Mouse (Mus musculus) fibroblast of lung, adult 2 months (primary cell): ENCODE results near the gene Sp2.

Experiments
- DNase-seq: peaks from one replicate; pipeline ENCODE4 v3.0.0-alpha.2; 2011; ENCODE audit warnings: low read depth

Sp2 gene

DNA sequence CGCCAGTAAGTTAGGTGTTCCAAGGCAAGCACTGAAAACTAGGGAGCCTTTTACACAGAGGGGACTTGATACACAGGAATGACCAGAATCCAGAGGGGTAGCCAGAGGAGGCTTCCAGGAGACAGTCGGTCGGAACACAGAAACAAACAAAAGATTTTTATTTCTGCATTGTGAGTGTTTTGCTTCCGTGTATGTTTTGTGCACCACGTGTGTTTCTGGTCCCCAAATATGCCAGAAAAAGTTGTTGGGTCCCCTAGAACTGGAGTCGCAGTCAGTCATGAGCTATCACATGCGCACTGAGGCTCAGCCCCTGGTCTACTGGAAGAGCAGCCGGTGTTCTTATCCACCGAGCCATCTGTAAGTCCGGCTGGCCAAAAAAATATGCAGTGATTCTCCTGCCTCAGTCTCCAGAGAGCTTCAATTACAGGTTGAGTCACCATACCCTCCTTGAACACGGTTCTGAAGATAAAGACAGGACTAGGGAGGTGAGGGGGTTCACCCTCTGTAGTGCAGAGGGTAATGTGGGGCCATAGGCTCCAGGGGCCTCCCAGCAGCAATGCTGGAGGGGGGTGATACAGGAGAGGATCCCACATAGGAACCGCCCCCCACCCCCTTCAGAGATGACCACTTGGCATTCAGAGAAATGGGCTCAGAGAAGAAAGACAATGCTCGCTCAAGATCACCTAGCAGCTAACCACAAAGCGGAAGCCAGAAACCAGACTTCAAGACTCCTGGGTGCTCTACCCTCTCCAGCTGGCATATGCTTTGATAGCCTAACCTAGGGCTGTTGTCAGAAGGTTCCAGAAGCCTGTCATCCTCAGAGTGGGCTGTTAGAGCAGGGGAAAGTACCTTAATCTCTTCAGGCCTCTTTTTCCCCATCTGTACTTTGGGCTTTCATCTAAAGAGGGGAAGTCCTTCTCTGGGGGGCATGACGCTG, 13.3 kb upstream of the Sp2 start:
- no peak for DNase-seq

DNA sequence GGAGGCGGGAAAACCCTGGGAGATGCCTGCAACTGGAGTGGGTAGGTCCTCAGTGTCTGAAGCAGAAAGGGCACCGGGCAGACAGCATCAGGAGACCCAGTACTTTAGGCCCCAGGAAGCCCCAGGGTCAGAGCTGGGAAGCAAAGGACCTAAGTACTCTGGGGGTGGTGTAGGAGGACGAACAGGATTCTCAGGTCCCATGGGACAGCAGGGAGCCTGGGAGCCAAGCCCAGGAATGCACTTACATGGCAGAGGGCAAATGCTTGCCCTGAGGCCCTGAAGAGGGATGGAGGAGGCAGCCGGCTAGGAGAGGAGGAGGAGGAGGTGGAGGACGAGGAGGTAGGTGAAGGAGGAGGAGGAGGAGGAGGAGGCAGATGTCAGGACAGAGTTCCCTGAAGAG, 12.3 kb upstream of the Sp2 start:
- no peak for DNase-seq

DNA sequence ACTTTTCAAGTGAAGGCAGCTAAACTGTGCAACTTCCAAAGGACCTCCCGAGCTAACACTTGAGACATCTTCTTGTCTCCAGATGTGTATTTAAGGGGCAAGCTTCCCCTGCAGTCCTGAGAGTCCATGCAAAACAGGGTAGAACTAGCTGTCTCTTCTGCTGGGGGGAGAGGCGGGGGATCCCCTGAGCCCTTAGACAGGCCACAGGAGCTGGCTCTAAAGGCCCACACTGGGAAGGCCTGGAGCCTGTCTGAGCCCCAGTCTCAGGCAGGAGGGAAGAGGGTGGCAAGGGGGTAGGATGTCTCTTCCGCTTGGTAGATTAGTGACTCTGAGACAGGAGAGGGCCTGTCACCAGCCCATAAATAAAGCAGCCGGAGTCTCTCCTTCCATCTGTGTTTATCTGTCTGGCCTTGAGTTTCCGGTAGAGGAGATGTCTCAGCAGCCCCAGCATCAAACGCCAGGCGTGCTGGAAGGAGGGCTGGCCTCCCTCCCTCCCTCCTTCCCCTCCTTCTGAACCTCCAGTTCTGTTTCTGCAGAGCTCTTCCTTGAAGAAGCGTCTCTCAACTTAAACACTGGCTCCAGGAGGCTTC, 10.1 kb upstream of the Sp2 start:
- no peak for DNase-seq

DNA sequence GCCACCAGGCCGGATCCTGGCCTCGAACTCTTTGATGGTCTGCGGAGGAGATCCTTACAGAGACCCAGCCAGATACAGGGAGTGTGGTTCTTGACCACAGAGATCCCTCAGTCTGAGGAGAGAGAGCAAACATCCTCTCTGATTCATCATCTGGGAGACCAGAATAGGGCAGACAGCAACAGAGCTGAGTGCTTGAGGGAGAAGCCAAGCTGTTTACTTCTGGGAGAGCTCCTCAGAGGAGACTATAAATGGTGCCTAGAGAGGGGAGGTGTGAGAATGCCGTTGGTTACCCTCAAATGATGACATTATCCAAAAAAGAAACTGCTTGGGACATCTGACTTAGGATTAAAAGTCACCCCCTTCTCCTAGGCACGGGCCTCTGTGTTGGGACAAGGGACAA, 8.7 kb upstream of the Sp2 start:
- no peak for DNase-seq

DNA sequence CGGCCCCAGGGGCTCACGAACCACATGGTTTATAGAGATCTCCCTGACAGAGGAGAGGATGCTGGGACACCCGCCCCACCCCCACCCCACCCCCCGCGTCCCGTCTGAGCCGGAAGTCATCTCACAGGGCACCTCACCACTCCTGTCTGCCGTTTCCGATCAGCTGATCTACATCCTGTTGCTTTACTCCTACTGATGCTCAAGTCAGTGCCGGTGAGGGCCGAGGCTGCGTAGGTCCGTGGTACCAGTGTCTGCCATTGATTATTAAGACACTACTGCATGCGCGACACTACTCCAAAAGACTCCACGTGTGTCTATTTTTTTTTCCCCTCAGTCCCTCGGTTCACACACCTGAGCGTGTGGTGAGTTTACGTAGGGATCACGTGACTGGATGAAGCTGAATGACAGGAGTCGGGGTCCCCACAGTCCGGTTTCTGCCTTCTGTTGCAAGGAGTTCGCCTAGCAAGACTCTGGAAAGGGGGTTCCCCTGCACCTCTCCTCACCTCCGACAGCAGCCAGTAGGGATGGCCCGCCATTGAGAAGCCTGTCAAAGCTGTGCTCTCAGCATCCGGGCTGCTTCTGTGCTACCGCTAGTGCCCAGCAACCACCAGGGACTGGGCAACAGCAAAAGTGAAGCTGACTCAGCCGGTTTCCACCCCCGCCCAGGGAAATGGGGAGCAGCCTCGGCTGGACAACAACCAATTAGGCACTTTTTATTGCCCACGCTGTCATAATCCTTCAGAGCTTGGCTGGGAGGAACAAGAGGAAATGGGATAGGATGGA, 5.3 kb upstream of the Sp2 start:
- DNase-seq, result no peak

DNA sequence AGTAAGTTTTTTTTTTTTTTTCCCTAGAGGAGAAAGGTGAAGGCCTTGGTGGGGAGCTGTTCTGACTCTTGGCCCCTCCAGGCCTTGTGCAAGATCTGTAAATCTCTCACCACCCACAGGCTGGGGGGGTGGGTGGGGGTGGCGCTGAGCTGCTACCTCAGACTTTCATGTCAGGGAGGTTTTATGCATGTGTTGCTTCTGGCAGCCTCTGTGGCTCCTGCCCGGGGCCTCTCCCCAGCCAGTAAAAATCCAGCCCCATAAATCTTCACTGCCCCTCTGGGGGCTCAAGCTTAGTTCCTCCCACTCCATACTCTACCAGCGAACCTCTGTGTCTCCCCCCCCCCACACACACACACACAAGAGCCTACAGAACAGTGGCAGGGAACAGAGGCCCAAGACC, 3.7 kb upstream of the Sp2 start:
- DNase-seq, result no peak

DNA sequence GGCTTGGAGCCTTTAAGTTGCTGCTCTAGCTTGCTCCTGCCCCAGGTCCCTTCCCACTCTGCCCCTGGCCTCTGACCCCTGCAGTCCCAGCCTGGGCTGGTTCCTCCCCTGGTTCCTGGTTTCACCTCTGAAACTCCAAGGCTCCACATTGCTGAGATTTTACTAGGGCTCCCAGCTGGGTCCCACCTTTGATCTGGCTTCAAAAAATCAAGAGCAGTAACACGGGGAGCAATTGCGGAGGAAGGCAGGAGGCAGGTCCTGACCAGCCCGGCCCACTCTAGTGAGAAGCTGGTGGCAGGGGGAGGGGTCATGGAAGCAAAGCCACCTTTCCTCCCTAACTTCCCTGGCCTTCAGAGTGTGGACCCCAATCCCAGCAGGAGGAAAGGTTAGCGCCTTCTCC, 2.1 kb upstream of the Sp2 start:
- no peak for DNase-seq

DNA sequence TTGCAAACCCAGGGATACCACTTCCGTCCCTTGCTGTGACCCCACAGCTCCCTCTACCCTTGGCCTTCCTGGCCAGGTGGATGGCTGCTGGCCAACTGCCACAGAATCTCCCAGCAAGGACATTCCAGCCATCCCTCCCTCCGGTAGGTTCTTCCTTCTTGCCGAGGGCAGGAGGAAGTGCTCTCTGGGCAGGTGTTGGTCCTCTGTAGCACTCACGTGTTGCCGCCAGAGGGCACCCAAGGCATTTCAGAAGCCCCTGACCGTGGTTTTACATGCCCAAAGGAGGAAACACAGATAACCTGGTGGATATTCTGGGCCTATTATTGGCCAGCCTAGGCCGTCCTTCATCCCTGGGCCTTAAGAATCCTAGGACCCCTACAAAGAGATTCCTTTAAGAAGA, 404 bp downstream of the Sp2 start:
- no peak for DNase-seq

DNA sequence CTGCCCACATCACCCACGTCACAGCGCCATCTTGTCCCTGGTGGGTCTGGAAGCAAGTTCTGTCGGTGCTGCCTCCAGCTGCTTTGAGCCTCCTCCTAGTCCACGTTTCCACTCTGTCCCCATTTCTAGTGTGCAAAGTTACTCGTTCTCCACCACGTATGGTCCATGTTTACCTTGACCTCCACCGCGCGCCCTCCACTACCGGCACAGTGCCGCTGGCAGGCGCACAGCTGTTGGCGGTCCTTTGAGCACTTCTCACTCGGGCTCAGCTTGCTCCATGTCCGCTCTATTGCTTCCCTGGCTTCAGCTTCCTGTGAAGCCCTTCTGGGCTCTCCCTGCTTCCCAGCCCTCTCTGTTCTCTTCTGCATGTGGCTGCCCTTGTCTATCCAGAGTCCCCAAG, 1.3 kb downstream of the Sp2 start:
- no peak for DNase-seq

DNA sequence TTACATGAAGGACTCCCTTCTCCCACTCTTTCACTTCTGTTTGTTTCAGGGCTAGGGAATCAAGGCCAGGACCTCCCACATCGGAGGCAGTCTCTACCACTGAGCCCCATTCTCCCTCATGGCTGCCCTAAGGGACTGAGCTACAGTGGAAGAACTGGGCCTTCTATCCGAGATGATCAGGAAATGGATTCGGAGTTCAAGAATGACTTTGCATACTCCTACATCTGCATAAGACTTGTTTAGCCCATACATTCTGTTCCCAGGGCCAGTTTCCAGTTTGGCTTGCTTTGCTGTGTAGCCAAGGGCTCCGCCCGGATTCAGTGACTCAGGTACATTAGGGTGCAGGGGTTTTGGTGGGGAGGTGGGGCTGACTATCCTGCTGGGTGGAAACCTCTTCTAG, 2.7 kb downstream of the Sp2 start:
- no peak for DNase-seq

DNA sequence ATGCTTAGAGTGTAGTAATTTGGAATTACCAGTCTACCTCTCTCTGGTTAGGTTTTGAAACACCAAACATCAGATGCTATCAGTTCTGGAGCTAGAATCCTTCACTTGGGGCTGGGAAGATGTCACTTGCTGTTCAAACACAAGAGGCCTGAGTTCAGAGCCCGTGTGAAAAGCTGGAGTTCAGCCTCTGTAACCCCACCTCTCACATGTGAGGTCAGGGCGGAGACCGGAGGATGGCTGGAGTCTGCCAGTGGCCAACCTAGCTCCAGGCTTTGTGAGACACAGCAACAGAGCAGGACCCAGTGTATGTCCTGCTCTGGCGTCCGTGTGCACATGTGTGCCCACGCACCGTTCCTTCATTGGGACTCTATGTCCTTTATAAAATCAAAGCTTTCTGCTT, 3.4 kb downstream of the Sp2 start:
- no peak for DNase-seq

DNA sequence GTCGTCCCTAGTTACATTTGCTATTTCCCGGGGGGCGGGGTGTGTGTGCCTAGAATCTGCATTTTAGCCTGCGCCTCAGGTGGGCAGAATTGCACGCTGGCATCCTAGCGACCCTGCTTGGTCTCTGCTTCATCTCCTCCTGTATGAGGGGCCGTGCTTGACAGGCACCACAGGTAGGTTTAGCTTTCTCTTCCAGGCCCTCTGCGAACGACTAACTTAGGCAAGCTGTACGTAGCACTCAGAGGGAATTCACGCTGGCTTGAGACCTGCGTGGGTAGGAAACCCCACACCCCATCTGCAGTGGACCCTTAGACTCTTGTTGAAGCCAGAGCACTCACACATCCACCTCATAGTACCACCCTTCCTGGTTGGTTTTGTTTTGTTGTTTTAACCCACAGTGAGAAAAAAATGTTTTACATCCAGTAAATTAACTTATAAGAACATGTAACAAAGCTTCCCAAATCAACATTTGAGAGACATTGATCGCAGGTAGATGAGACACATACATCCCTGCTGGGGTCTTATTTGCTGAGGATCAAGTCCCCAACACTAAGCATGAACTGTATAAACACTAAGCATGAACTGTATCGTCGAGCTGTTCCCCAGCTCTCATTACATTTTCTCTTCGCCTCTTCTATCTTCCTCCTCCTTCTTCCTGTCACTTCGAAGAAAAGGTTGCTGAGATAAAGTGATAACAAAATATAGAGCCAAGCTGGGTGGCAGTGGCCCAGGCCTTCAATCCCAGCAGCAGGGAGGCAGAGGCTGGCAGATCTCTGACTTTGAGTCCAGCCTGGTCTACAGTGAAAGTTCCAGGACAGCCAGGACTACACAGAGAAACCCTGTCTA, 4.1 kb downstream of the Sp2 start:
- DNase-seq, result no peak

DNA sequence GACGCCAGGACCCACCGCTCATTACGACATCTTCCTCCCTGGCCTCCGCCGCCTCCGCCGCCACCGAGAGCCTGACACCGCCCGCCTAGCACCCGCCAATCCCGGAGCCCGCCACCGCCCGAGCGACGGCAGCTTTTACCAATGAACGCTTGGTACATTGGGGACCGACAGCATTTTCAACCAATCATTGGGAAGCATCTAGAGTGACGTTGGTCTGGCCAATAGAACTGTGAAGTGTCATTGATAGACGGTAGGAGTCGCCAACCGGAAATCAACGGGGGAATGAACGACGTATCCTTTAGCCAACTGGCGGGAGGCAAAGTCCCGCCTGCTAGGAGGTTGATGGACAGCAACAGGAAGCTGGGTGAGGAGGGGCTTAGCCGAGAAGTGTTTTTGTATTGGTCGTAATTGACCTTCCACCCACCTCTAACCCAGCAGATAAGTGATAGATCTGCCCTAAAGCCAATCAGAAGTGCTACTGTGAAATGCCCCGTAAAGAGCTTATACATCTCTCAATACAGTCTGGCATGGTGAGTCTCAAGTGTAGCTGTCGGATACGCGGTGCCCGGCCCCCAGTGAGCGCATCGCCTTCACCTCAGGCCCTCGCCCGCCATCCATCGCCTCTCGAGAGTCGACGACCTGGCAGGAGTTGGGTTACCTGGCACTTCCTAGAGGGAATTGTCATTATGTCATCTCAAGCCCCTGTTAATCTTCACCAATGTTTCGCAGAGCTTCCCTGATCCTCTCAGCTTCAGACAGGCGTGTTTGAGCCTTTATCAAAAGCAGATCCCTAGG, 5.0 kb downstream of the Sp2 start:
- DNase-seq, result peak; percentile 100

DNA sequence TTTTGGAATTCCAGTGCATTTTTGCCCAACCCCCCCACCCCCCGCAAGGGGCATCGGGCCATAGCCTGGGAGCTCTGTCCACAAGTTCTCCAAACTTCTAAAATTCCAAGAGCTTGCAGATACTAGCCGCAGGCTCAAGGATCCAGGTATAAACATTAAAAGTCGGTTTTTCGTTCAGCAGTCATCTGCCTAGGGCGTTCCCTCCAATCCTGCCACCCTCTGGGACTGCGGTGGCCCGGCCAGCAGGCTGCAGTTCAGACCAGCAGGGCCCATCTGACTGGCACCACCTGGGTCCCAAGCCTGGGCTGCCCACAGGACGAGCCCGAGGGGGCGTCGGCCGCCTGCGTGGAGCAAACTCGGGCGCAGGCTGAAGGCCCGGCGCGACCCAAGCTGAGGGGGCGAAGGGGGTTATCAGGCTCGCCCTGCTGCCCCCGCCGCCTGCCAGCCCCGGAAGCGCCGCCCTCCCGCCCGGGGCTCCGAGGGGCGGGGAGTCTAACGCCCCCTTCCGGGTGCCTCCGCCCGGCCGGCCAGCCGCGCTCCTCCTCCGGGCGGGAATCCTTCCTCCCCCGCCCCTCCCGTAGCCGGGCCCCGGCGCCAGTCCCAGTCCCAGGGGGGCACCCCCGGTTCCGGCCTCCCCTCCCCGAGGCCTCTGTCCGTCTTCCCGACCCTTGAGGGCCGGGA, 5.7 kb downstream of the Sp2 start:
- DNase-seq, result no peak

DNA sequence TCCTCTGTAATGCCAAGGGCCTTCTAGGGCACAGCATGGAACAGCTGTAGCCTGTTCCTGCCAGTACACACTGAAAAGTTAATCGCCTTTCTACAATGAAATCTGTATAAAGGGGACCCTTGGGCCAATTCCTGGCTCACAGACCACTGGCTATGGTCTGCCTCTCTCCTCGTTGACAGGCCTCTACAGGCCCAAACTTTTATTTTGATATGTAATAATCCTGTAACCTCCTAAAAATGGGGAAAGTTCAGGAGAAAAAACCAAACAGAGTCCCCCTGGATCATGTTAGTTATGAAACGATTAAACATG, 6.4 kb downstream of the Sp2 start:
- no peak for DNase-seq

DNA sequence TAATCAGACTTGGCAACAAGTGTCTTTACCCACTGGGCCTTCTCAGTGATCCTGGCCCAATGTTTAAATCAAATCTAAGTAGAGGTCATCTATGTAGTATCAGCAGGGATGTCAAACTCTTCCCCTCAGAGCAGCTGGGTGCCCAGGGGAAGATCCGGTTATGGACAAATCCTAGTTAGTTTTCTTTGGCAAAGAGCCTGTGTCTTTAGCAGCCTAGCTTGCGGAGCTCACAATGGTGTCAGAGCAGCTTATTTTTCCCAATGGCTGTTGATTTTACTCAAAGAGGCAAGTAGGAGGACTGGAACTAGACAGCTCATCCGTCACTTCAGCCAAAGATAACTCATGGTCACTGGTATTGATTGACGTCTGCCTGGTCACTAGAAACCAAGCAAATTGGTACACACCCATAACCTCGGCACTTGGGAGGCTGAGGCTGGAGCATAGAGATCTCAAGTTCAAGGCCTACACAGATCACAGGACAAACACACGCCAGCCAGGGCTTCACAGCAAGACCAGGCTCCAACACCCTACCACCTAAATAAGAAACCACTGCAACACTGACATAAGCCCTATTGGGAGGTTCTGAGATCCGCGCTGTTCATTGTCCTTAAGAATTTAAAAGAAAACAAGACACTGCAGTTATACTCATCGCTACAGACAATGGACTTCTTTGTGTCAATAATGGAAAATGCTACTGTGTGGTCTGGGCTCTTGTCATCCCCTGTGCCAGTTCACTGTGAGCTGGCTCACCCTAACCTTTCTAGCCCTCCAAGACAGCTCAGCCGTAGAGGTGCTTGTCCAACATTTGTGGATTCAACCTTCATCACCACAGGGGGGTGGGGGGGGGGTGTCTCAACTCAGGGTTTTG, 7.0 kb downstream of the Sp2 start:
- no peak for DNase-seq

DNA sequence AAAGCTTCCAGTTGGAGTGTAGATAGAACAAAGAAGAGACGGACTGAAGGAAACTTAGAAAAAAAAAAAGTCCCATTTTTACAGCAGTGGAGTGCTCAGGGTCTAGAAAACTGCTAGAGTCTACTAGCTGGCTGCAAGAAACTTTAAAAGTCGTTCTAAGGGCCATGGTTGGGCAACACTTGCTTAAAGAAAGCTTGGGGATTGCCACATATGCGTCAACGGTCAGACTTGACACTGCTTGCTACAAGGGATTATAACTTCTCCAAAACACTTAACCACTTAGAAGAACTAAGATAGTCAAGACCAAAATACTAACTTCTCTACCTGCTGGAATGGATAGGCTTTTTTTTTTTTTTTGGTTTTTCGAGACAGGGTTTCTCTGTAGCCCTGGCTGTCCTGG, 7.9 kb downstream of the Sp2 start:
- DNase-seq, result no peak

DNA sequence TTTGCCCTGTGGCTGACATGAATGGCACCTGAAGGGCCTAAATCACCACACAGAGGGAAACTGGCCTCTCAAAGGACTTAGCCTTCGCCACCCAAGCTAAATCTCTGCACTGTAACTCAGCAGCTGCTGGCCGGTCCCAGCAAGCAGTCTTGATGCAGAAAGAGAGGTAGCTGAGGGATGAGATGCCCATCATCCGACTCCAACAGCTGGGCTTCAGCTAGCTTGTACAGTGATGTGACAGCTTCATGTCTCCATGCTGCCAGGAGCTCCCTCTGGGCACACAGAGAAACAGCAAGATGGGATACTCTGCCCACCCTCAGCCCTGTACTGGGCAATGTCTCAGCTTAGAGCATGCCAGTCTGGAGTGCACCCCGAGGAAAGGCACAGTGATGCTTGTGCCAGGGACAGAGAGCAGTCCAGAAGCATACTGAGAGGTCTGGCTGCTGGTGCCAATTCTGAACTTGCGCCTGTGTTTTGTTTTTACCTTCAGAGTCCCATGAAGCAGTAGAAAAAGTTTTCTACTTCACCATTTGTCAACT, 9.3 kb downstream of the Sp2 start:
- DNase-seq, result no peak

DNA sequence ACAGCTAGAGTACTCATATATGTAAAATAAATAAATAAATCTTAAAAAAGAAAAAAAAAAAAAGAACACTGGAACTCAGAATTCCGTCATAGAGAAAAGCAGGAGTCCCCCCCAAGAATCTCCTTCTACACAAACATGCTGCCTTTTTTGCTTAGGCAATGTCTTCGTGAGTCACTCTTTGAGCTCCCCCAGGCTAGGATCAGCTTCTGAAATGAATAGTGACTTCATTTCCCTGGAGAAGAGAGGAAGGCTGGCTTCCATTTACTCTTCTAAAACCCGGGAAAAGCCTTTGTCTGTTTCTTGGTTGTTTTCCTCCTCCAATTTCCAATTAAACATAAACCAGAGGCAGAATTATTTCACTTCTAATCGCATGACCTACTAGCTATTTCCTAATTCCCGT, 9.9 kb downstream of the Sp2 start:
- no peak for DNase-seq

DNA sequence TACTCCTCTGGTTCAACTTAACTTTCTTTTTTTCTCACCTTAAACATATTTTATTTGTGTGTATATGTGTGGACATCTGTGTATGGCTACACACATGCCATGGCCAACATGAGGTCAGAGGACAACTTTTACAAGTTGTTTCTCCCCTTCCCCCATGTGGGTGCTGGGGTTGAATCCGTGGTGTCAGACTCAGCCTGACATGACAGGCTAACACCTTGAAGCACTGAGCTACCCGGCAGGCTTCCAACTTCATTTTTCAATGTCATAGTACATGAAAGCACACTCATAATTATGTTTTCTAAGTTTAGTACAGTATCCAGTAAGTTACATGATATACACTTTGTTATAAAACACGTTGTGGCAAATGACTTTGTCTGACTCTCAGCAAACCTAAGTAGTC, 12.4 kb downstream of the Sp2 start:
- no peak for DNase-seq
